Mouse (Mus musculus): ENCODE data around the gene Atp8b4.

DNA sequence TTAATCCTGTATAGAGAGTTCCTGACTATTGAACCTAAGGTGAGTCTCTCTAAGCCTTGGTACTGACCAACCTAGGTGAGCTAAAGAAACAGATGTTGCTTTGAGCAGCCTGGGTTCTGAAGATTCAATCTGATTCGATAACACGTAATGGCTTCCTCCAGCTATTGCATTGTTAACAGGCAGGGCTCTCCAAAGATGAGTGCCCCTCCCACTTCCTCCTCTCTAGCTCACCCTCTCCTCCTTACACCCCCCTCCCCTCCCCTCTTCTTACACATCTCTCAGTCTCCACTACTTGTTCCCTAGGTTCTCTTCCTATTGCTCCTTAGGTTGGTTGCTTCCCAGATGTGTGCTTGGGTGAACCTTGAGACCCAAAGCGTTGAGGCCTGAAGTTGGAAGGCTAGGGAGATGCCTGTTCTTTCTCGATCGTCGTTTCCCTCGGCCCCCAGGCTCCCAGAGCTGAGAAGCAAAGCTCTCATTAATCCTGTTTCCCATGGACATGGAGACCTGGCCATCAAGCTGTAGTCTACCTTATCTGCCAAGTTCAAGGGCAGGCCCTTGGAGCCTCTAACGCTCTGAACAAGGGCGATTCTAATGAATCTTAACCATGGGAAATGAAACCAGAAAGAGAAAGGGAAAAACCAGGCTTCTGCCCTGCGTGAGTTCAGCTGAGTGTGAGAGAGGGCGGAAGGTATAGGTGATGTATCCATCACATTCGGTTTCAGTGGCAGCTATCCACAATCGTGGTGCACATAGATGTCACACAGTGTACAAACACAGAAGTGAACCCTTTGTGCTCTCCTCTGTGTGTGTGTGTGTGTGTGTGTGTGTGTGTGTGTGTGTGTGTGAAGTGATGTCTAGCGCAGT, 4.4 kb downstream of the Atp8b4 start:
- TF ChIP-seq CTCF (IDR thresholded peaks at IDR 0.05; ENCODE audit: low read depth, low read length) (no peak), POLR2A (IDR thresholded peaks at IDR 0.05; ENCODE audit: borderline replicate concordance, low read depth, low read length) (no peak)

Data from bone marrow macrophage, adult 2 months (primary cell).